Mouse (Mus musculus): ENCODE results near the gene Slc15a5. TPM values are rescaled to one million over a fixed set of nuclear protein-coding genes. Genes with fewer than 3 reads are reported as not detected.

Gene Slc15a5
- polyA plus RNA-seq, 2 experiments: not detected

GRCm38 (mm10) chr6:137946520-137946919 lies 133.2 kb downstream of the Slc15a5 start:
- Histone ChIP-seq H3K9ac (replicated peaks) (no peak overlapping the region), H3K27ac (no peak overlapping the region), H3K36me3 (replicated peaks; ENCODE audit: control insufficient read depth, insufficient read depth, low read depth) (no peaks in the 10 kb centered on the region), H3K27me3 (ENCODE audit: control insufficient read depth, insufficient read depth, low read length) (no peaks in the 10 kb centered on the region), H3K4me1 (replicated peaks; ENCODE audit: control insufficient read depth in 2 of 2, insufficient read depth in 2 of 2, low read length in 1 of 2) (no peaks in the 10 kb centered on the region), H3K9me3 (ENCODE audit: control insufficient read depth, low read length) (no peaks in the 10 kb centered on the region), H3K4me2 (ENCODE audit: low read depth) (no peak overlapping the region), H3K4me3 (ENCODE audit: insufficient read depth in 1 of 2, low read depth in 2 of 2, low read length in 2 of 2) (no peak overlapping the region)
- 64% methylated on average over 10 of the region's 10 CpGs for WGBS (ENCODE audit: insufficient replicate concordance)
- ATAC-seq (ENCODE audit: insufficient read depth) (no peak), DNase-seq (ENCODE audit: low read depth in 3 of 3, low spot score in 3 of 3) (no peak)
- TF ChIP-seq CTCF (IDR thresholded peaks at IDR 0.05; ENCODE audit: low read depth): no peak

- no peak overlapping the region for H3K4me2 ChIP-seq (ENCODE audit: low read depth)
- no peak overlapping the region for H3K4me3 ChIP-seq (ENCODE audit: insufficient read depth in 1 of 2, low read depth in 2 of 2, low read length in 2 of 2)
- no peak for ATAC-seq (ENCODE audit: insufficient read depth)
- DNase-seq (ENCODE audit: low read depth in 3 of 3, low spot score in 3 of 3): no peak
- no peak for TF ChIP-seq EP300 (IDR thresholded peaks at IDR 0.05; ENCODE audit: low read depth)
- no peak for TF ChIP-seq CTCF (IDR thresholded peaks at IDR 0.05; ENCODE audit: low read depth)
- no peak overlapping the region for H3K9ac ChIP-seq (replicated peaks)
- H3K36me3 ChIP-seq (replicated peaks; ENCODE audit: control insufficient read depth, insufficient read depth, low read depth): no peaks in the 10 kb centered on the region
- no peaks in the 10 kb centered on the region for H3K27me3 ChIP-seq (ENCODE audit: control insufficient read depth, insufficient read depth, low read length)
- H3K9me3 ChIP-seq (ENCODE audit: control insufficient read depth, low read length): no peaks in the 10 kb centered on the region
- WGBS (ENCODE audit: insufficient replicate concordance): 38% methylated on average over 12 of the region's 12 CpGs
- no peak overlapping the region for H3K27ac ChIP-seq
- H3K4me1 ChIP-seq (replicated peaks; ENCODE audit: control insufficient read depth in 2 of 2, insufficient read depth in 2 of 2, low read length in 1 of 2): no peaks in the 10 kb centered on the region
These were observed 139.1 kb downstream of the Slc15a5 start for GRCm38 (mm10) chr6:137940374-137941218.

- Histone ChIP-seq H3K27ac (no peak overlapping the region), H3K9ac (replicated peaks) (no peak overlapping the region), H3K4me2 (ENCODE audit: low read depth) (no peak overlapping the region), H3K27me3 (ENCODE audit: control insufficient read depth, insufficient read depth, low read length) (no peaks in the 10 kb centered on the region), H3K36me3 (replicated peaks; ENCODE audit: control insufficient read depth, insufficient read depth, low read depth) (no peaks in the 10 kb centered on the region), H3K4me1 (replicated peaks; ENCODE audit: control insufficient read depth in 2 of 2, insufficient read depth in 2 of 2, low read length in 1 of 2) (0 out of 4 replicates have a peak, but pooled peaks cover 0 to 2% of the 10 kb centered on the region in 2 experiments), H3K9me3 (ENCODE audit: control insufficient read depth, low read length) (no peaks in the 10 kb centered on the region), H3K4me3 (ENCODE audit: insufficient read depth in 1 of 2, low read depth in 2 of 2, low read length in 2 of 2) (no peak overlapping the region)
- no peak for TF ChIP-seq EP300 (IDR thresholded peaks at IDR 0.05; ENCODE audit: low read depth)
- TF ChIP-seq CTCF (IDR thresholded peaks at IDR 0.05; ENCODE audit: low read depth): no peak
- no peak for DNase-seq (ENCODE audit: low read depth in 3 of 3, low spot score in 3 of 3)
- WGBS (ENCODE audit: insufficient replicate concordance): 76% methylated on average over 5 of the region's 5 CpGs
- ATAC-seq (ENCODE audit: insufficient read depth): no peak
These were observed 142.2 kb downstream of the Slc15a5 start for GRCm38 (mm10) chr6:137937541-137937940.

- DNase-seq (ENCODE audit: low read depth in 3 of 3, low spot score in 3 of 3) (no peak), ATAC-seq (ENCODE audit: insufficient read depth) (no peak)
- H3K4me1 ChIP-seq (replicated peaks; ENCODE audit: control insufficient read depth in 2 of 2, insufficient read depth in 2 of 2, low read length in 1 of 2): 0 out of 4 replicates have a peak, but pooled peaks cover 0 to 2% of the 10 kb centered on the region in 2 experiments
- no peaks in the 10 kb centered on the region for H3K9me3 ChIP-seq (ENCODE audit: control insufficient read depth, low read length)
- no peak overlapping the region for H3K27ac ChIP-seq
- H3K4me2 ChIP-seq (ENCODE audit: low read depth): no peak overlapping the region
- TF ChIP-seq CTCF (IDR thresholded peaks at IDR 0.05; ENCODE audit: low read depth) (no peak), EP300 (IDR thresholded peaks at IDR 0.05; ENCODE audit: low read depth) (no peak)
- no peak overlapping the region for H3K9ac ChIP-seq (replicated peaks)
- WGBS (ENCODE audit: insufficient replicate concordance): 72% methylated on average over 1 of the region's 1 CpGs
- no peak overlapping the region for H3K4me3 ChIP-seq (ENCODE audit: insufficient read depth in 1 of 2, low read depth in 2 of 2, low read length in 2 of 2)
- H3K27me3 ChIP-seq (ENCODE audit: control insufficient read depth, insufficient read depth, low read length): no peaks in the 10 kb centered on the region
- H3K36me3 ChIP-seq (replicated peaks; ENCODE audit: control insufficient read depth, insufficient read depth, low read depth): no peaks in the 10 kb centered on the region
These were observed 143.4 kb downstream of the Slc15a5 start for GRCm38 (mm10) chr6:137936268-137936667.

GRCm38 (mm10) chr6:137935857-137936256 lies 143.9 kb downstream of the Slc15a5 start:
- Histone ChIP-seq H3K27ac (no peak overlapping the region), H3K36me3 (replicated peaks; ENCODE audit: control insufficient read depth, insufficient read depth, low read depth) (no peaks in the 10 kb centered on the region), H3K9me3 (ENCODE audit: control insufficient read depth, low read length) (no peaks in the 10 kb centered on the region), H3K27me3 (ENCODE audit: control insufficient read depth, insufficient read depth, low read length) (no peaks in the 10 kb centered on the region), H3K9ac (replicated peaks) (no peak overlapping the region), H3K4me1 (replicated peaks; ENCODE audit: control insufficient read depth in 2 of 2, insufficient read depth in 2 of 2, low read length in 1 of 2) (0 out of 4 replicates have a peak, but pooled peaks cover 0 to 2% of the 10 kb centered on the region in 2 experiments), H3K4me3 (ENCODE audit: insufficient read depth in 1 of 2, low read depth in 2 of 2, low read length in 2 of 2) (no peak overlapping the region), H3K4me2 (ENCODE audit: low read depth) (no peak overlapping the region)
- no peak for DNase-seq (ENCODE audit: low read depth in 3 of 3, low spot score in 3 of 3)
- no peak for TF ChIP-seq EP300 (IDR thresholded peaks at IDR 0.05; ENCODE audit: low read depth)
- TF ChIP-seq CTCF (IDR thresholded peaks at IDR 0.05; ENCODE audit: low read depth): no peak
- no peak for ATAC-seq (ENCODE audit: insufficient read depth)
- WGBS (ENCODE audit: insufficient replicate concordance): 72% methylated on average over 7 of the region's 7 CpGs
